Mouse (Mus musculus) adrenal gland, postnatal 14 days (tissue): ENCODE data around the gene Pnma1. TPM values are rescaled to one million over a fixed set of nuclear protein-coding genes. Genes with fewer than 3 reads are reported as not detected.

Experiments used
- DNase-seq: peaks from one replicate; pipeline ENCODE4 v3.0.0; 2021; ENCODE audit warnings: mixed read lengths
- total RNA-seq: library from RNA; stranded (reverse); gene quantifications from 2 replicates; pipeline ENCODE4 v1.2.3, GENCODE M21; 2021

Gene Pnma1
- total RNA-seq, 1 experiment from 2014 or later = 0.44 TPM

DNA sequence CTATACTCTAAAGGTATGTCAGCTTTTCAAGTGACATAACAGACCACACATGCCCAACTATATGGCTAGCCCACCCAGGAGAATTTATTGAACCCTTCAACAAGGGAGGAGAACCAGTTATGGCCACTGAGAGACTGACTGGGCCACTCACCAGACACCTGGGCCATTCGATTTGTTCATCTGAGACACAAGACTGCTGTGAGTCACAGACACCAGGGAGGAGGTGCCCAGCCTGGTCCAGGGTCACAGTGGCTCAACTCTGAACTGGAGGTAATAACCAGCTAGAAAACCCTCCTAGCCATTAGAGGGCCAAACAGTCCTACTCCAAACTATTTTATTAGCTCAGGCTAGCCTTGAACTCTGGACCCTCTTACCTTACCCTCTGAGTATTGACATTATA lies 29.8 kb upstream of the Pnma1 start:
- peak; percentile 69 for DNase-seq

DNA sequence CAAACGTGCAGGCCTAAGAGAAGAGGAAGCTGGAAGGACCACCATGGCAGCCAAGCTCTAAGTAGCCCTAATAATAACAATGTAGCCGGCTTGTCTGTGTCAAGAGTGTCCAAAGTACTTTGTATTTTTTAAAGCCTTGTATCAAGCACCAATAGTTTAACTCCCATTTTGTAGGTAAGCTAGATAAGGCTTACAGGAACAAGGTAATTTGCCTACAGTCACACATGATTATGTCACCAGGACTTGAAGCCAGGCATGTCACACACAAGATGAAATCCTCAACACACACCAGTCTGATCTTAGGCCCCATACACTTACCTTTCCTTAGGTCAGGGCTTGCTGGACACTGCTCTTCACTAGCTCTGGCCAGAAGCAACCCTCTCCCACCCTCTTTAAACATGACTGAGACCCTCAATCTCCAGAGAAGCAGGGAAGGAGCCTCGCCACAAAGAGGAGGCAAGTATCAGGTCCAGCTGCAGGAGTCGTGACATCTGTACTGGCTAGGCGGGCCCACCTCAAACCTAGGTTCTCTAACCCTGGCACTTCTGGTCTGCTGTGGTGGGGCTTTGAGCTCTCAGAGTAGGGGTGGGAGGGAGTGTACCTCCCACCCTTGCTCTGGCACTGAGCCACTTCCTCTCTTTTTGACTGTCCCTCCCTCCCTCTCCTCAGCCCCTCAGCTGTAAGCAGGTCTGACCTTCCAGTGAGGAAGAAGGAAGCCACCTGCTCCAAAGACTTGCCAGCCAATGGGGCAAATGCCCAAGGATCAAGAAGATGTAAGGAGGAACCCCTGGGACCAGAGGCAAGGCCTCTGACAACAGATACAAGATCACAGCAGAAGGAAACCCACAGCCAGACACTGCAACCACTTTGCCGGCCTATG lies 28.8 kb upstream of the Pnma1 start:
- DNase-seq = no peak

DNA sequence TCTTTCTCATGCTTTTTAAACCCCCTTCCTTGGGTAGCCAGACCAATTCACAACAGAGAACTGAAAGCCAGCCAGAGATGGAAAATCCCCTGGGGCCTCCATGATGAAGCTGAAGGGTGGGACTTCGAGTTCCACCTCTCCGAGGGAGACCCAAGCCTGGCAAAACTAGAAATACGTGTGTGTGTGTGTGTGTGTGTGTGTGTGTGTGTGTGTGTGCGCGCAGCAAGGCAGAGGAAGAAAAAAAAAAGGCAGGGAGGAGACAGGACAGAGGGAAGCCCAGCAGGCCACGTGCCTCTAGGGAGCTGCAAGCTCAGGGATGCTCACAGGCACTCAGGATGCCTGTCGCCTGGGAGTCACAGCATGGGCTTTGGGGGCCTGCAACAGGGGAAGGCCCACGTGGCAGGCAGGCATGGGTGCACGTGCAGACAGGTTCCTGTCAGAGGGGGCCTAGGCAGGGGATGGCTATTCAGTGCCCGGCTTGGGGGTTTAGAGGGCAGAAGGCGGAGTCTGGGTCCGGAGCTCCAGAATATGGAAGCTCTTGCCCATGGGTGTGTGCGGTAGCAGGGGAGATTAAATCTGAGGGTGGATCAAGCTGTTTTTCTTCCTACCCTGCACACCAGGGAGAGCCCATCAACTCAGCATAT lies 28.0 kb upstream of the Pnma1 start:
- peak; percentile 56 for DNase-seq

DNA sequence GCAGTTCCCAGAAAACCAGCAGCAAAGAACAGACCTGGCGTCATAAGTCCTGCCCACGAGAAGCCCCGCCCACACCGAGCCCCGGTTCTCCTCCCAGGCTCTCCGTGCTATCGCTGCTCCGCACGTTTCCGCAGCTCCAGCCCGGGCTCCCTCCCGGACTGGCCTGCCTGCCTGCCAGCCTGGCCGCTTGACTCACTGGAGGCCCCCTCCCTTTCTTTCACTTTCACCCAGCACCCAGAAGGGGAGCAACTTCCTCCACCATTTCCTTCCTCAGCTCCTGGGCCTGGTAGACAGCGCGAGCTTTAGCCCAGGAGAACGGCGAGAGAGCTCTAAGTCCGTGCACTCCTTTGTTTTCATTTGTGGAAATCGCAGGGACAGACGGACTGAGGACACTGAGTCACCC lies 27.4 kb upstream of the Pnma1 start:
- peak; percentile 94 for DNase-seq

DNA sequence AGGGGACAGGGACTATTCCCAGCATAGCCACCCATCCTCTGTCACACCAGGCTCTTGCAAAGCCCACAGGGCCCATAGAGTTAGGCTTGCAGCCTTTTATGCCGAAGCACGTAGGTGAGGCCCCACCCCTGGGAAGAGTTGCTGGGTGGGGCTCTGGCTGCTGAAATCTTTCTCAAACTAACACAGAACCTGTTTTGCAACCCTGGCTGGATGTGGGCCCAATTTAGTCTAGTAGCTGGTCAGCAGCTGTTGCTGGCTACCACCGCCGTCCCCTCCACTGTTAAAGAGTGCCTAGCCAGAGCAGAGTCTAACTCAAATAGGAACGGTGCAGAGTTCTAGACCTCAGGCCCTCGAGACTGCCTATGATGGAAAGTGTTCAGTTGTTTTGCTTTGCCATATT lies 26.6 kb upstream of the Pnma1 start:
- DNase-seq = peak; percentile 89

DNA sequence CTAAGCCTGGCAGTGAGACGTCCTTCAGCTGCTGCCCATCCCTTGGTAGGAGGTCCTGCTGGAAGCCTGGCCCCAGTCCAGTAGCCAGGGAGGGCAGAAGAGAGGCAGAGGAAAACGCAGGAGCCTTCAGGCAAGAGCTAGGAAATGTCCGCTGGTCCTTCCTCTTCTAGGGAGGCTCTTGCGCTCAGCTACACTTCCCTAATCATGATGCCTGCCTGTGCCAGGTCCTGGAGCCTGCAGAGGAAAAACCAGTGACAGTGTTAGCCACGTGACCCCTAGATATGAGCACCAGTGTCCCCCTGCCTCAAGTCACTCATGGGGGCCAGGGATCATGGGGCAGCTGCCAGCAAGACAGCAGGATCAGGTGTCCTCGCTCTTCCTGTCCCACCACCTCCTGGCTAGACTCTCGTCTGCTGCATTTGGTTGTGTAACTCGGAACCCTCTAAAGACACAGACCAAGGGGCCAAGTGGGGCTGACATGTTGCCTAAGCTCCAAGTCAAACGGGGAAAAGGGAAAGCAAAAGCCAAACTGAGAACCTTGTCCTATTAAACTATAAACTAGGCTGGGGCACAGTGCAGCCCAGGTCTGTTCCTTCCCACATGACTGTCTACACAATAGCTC lies 26.0 kb upstream of the Pnma1 start:
- DNase-seq = peak; percentile 86

DNA sequence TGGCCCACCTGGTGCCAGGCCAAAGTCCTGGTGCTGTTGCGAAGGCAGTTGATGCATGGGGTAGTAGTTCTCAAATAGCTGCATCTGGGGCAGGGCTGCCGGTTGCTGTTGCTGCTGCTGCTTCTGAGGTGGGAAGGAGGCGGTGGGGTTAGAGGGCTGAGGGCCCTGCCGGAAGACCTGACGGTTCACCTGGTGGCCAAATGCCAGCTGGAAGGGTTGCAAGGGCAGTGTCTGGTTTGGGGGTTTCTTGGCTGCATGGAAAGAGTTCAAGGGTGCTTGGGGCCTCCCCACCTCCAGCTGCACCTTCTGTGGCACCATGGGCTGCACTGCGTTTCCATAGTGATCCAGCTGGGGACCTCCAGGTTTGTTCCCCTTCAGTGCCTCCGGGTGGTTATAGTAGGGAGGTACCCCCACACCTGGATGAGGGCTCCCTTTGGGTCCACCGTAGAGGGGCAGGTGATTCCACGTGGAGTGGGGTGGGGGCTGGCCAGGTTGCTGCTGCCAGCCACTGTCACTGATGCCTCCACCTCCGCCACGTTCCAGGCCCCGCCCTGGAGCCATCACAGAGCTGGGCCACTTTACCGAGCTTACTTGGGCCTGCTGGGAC lies 25.1 kb upstream of the Pnma1 start:
- DNase-seq = no peak

DNA sequence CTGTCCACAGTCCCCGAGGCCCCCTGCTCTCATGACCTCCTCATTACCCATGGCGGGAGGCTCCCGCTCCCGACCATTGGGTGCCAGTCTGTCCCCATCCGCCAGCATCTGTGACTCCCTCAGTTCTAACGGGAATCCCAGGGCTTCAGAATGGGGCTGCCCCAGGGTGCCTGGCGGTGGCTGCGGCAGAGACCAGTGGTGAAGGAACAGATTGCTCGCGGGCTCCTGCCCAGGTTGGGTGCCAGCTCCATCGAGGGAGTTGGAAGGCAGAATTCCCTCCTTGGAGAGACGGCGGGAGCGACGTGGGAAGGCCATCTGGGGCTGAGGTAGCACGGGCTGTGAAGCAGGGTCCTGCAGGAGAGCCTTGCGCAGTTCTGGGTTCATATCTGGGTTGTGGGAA lies 24.6 kb upstream of the Pnma1 start:
- DNase-seq = no peak

DNA sequence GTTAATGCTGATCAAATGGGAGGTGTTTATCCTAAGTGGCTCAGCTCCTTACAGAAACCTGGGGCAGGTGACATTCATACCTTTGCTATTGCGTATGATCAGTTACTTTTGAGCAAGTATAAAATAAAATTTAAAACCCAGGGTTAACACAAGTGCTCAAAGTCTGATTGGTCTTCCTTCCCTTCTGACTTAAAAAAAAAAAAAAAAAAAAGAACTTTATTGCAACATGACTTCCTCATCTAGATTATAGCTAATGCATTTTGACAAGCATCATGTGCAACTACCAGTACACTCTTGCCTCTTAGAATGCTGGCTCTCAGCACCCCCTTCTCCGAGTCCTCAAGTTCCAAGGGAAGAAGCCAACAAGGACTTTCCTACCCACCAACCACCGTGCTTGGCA lies 23.9 kb upstream of the Pnma1 start:
- DNase-seq = no peak

DNA sequence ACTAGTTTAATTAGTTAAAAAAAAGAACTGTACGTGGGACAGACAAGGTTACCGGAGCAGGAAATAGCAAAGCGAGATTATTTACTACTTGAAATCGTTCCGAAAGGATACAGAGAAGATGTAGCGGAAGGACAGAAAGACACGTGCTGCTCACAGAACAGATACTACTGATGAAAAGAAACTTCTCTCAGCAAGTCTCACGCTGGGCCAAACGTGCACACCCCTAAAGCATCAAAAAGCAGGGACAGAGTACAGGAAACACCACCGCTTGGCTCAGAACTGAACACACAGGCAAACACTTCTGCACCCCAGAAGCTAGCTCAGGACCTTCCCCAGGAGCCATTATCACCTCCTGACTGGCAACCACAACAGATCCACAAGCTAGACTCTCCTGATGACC lies 22.3 kb upstream of the Pnma1 start:
- DNase-seq = no peak

DNA sequence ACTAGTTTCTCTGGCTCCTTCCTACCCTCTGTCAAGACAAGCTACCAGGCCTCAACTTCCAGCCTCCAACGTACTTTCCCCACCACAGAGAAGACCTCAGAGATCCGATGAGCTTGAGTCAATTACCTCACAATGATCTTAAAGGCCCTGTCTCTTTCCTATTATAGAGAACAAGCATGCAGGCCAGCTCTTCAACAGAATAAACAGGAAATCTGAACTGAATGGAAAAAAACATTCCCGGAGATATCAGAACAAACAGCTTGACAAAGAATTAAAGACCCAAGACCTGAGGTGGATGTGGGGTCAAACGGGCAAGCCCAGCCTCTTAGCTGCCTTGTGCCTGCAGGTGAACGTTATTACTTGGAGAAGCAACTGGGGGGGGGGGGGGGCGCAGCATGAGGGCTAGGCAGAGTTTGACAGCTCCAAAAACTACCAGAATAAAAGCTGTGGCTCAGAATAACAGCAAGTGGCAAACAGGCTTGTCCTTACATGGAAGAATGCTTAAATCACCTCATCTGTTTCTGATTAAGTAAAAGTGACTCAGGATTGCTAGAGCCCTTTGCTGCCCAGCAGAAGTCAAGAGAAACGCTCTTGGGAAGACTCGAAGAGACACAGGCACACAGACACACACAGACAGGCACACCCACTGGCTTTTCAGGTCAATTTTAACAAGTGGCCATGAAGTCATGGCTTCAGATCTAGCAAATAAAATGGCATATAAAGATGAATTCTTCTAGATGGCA lies 17.5 kb upstream of the Pnma1 start:
- DNase-seq = peak; percentile 4

DNA sequence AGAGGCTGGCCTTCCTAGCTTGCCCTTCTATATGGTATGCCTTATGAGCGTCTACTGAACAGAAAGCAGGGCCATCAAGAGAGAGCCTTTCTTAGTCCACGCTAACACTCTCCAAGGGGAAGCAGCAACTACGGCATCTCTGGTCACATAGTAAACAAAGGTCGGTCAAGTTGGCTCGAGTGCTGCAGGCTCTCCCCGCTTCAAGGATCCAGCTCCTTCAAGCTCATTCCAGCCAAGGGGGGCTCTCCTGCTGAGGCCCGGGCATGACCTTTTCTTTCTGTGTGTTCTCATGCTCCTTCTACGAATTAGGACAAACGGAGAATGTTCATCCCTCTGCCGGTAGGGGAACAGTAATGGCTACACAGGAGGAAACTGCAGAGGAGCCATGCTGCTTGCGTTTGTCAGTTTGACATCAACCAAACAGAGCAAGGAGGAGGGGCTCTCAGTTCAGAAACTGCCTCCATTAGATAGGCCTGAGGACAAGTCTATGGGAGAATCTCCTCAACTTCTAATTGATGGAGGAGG lies 15.4 kb upstream of the Pnma1 start:
- DNase-seq = no peak

DNA sequence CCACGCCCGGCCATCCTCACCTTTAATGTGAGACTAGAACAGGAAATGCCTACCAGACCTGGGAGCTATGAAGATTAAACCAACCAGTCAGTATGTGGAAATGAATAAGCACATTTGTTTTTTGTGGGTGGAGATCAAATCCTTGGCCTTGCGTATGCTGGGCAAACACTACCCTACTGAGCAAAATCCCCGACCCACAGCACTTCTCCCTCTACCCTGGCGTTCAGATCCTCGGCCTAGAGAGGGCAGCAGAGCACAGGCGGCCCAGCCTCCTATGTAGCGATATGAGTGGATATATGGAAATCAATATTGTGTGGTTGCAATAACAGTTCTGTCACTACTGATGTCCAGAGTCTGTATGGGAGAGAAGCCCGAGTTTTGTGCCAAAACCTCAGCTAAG lies 14.8 kb upstream of the Pnma1 start:
- DNase-seq = peak; percentile 50

DNA sequence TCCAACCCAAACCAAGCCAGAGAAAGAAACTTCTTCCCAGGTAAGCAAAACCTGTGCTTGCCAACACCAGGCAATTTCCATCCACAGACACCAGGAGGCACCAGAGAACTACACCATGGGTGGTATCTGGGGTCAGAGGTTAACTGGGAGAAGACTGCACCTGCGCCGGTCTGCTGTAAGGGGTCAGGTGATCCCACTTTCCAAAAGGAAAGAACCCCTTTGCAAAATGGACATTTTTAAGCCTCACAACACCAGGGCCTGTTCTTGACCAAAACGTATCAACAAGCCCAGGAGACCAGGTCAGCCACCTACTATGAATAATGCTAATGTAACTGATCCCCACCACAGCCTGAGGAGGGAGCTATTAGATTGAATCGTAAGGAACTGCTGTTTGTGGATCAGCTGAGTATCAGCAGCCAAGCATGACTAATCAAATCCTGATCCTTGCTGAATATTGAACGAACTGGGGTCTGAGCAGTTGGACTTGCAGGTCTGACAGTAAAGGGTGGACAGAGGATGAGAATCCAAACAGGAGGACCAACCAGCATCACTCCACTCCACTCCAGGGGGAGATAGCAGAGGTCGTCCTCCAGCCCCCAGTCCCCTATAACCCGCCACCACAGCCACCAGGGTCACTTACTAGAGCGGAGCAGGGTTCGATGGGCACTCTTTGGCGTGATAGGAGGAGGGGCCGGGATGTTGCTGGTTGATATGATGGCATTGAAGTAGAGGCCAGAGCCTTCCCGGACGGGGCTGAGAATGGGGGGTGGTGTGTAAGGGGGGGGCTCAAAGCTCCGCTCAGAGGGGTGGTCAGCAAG lies 13.5 kb upstream of the Pnma1 start:
- no peak for DNase-seq

DNA sequence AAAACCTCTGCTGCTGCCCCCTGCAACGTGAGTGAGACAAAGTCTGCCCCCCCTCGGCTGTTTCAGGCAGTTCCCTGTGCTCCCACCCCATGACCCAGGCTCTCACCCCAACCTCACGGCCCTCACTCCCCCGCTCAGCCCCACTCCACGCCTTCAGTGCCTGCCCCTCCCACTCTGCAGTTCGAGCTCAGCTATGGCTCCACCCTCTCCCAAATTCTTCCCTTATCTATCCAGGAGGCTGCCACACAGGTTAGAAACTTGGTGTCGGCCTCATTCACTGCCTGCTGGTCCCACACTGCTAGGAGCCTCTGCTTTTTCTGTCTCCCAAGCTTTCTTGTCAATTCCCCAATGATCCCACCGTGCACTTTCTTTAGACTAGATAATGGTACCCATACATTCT lies 12.8 kb upstream of the Pnma1 start:
- no peak for DNase-seq

DNA sequence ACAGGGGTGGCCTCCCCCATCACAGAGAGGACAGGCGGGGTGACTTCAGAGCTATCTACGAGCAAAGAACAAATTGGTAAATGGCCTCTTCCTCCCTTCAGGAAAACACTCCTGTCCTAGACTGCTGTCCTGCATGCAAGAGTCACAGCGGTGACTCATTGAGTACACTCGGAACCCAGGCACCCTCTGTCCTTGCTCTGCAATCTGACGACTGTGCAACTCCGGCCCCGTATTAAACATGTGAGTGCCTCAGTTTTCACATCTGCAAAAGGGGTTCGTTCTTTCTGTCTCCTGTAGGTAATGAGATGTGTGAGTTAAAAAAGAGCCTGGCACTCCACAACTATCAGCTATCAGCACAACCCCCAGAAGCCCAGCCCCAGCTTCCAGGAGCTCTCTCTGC lies 12.2 kb upstream of the Pnma1 start:
- DNase-seq = no peak

DNA sequence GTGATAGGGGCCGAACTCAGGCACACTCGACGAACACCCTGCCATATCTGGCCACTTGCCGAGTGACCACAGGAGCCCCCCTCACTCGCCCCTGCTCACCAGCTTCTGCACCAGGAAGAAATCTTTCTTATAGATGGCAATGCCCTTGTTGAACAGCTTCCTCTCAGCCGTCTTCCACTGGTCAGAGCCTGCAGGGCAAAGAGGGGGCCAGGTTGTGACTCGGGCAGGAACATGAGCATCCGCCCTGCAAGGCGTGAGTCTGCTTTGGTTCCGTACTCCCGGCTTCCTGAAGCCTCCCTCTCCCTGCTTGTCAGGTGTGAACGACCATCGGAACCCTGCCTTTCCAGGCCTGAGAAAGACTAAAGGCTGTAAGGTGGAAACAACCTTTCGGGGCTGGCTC lies 9.9 kb upstream of the Pnma1 start:
- DNase-seq = no peak

DNA sequence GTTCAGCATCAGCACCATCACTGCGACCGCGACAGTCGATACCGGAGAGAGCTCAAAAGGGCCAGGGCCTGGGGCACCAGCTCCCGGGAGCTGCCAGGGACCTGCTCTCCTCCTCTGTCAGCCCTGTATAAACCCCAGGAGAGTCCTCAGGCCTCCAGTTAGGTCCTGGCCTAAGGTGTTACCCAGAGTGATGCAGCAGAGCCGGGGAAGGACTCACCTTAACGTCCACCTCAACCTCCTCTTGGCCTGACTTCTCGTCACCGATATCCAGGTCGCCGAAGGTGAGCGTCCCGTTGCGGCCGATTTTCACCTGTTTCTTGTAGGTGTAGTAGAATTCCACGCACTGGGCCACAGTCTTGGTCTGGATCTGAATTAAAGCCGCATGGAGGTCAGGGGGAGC lies 7.9 kb upstream of the Pnma1 start:
- DNase-seq = no peak

DNA sequence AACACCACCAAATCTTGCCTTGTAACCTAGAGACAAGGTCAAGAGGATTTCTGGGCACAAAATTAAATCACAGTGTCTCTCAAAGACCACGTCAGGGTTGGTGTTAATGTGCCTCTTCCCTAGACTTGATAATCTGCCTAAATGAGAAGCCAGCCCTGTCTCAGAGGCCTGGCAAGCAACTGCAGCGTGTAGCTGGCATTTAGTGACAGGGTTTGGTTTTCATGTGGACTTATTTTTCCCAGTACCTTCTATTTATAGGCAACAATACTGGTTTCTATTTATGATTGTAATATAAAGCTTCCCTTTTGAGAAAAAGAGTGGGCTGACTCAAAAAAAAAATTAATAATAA lies 7.2 kb upstream of the Pnma1 start:
- no peak for DNase-seq

DNA sequence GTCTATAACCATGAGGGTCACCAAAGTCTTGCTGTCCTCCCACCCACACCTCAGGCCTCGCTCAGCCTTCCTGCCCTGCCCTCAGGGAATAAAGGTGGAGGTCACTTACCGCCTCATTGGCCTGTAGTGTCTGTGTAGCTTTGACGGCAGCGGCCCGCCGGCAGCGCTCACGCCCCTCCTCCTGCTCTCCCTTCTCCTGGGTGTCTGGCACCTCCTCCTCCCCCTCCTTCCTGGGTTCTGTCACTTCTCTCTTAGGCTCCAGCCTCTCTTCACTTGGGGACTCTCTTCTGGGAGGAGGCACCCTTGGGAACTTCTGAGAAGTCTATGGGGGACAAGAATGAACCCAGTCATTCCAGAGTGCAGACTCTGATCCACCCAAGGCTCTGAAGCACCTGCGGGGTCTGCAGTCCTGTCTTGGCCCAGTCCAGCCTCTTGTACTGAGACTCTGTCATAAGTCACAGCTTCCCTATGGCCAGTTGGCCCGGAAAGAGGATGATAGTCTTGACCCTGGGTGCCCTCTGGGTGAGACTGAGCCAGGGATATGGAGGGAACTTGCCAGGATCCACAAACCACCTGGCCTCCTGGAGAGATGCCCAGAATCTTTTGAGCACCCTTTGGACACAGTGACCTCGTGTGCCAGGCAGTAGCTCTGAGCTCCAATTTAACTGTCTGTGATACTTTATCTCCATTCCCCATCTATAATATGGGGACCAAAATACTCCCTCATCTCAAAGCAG lies 6.7 kb upstream of the Pnma1 start:
- DNase-seq = peak; percentile 77

DNA sequence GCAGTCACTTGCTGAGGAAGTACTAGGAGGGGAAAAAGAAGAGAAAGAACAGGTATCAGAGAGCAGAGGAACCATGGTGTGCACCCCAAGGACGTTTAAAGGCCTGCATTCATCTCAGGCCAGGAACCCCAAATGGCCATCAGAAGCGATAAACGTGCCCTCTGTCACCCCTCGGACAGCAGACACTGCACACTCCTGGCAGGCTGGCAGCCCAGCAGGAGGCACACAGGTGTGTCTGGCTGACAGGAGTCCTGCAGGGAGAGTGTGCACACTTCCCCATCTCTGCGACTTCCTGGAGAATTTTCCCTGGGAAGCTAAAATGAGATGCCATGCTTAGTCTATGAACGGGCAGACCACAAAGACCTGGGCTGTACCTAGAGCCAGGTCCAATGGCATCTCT lies 5.1 kb upstream of the Pnma1 start:
- DNase-seq = no peak
